Mouse (Mus musculus) layer of hippocampus, adult 18-20 months (tissue): ENCODE results near the gene Pde4b. TPM values are rescaled to one million over a fixed set of nuclear protein-coding genes. Genes with fewer than 3 reads are reported as not detected.

ENCODE experiments used
- DNase-seq, 2 experiments: peaks; one replicate each; pipeline ENCODE4 v3.0.0; 2022; ENCODE audit warnings: low spot score in 2 of 2
- total RNA-seq, 2 experiments: library from RNA; stranded (reverse); gene quantifications; 2 replicates each; pipeline ENCODE4 v1.2.3; 2021

Pde4b gene
- total RNA-seq, 2 experiments from 2014 or later: 59.5 to 65.2 TPM

GRCm38 (mm10) chr4:102175985-102176384, 88.6 kb downstream of the Pde4b start:
- DNase-seq: no peak

DNA sequence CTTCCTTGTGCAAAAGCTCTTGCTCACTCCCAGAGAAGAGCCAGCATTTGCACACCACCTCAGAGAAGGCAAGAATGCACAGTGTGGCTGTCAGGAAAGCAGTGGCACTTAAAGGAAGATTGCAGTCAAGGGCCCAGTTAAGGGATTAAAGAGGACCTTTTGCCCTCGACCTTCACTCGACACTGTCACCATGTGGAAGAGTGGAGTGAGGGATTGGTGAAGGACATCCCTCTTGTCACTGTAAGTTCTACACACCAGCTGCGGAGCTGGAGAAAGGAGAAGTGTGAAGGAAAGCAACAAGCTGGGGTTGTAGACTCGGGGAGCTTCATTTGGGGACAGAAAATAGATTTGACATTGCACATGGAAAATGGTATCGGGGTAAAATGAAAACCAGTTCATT, 89.9 kb downstream of the Pde4b start:
- no peak for DNase-seq

GRCm38 (mm10) chr4:102186888-102187287, 99.5 kb downstream of the Pde4b start:
- DNase-seq: no peak

- peak in 1 of 2 experiments; percentile 36 for DNase-seq
Measured at GRCm38 (mm10) chr4:102197707-102198106, 110.4 kb downstream of the Pde4b start.

DNA sequence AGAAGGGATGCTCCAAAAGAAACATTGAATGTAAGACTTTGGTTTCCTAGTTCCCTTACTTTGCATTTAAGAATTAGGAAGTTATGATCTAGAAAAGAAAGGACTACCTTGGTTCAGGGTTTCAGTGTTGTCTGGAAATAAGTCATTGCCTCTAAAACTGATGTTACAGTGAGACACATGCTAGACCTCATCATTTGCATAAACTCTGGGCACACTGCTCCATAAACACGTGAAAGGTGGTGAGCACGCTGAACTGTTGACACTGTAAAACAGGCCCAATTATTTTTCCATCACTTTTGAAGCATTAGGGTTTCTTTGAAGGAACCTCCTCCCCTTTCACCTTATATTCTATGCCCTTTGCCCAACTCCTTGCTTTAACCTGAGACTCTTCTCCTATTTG, 122.4 kb downstream of the Pde4b start:
- DNase-seq: no peak

- DNase-seq: peak in 1 of 2 experiments; percentile 70
Measured at GRCm38 (mm10) chr4:102226700-102227099, 139.4 kb downstream of the Pde4b start.

DNA sequence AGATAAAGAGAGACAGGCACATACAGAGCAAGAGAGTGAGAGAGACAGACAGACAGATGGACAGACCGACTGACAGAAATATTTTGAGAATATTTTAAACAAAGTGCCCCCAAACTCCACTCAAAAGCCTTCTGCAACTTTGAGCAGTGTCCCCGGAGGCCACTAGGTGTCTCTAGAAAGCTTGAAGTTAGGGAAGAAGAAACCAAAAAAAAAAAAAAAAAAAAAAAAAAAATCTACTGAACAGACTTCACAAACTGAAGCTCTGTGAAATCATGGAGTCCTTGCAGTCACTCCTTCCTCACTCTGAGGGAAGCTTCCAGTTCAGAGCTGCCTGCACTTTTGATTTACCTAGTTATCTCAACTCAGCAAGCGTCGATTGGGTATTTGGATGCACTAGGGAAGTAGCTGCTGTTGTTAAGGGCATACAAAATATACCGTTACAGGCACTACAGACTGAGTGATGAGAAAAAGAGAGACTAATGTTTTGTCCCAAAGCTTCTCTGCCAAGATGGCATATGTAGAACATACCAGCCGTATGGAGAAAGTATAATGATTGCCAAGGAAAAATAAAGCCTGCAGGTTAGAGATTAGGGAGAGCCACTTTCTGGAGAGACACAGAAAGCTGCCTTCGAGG, 141.7 kb downstream of the Pde4b start:
- DNase-seq: peak; percentile 28 to 71

- no peak for DNase-seq
Measured at GRCm38 (mm10) chr4:102230898-102231297, 143.6 kb downstream of the Pde4b start.

DNA sequence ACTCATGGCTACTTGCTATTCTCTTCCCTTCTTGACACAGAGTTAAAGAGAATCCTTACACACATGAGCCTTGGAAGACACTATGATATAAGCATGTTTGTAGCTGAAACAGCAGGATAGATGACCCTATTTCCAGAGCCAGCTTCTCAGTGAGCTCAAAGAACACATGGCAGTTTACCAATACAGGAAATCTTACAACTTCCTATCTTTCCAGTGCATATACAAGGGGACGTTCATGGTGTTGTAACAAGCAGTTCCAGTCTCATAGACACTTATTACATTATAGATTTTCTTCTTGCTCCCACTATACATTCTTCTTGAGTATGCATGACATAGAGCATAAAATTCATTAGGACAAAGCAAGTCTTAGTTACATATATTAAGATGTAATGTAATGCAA, 146.3 kb downstream of the Pde4b start:
- no peak for DNase-seq

DNA sequence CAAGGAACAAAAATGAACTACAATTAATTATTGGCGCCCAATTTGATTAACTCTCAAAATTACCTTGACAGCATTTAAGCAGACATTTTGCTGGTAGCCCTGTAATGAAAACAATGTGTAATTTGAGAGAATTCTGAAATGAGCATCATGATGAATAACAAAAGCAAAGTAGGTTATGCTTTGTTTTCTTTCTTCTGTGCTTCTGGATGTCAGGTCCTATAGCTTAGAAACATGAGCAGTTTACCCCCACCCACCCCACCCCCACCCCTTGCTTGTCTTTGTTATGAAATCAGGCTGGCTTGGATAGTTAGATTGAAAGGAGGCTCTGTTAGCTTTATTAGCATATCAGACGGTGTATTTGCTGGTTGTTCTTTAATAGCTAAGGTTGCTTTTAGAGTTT, 147.8 kb downstream of the Pde4b start:
- DNase-seq: no peak

GRCm38 (mm10) chr4:102239102-102239501, 151.8 kb downstream of the Pde4b start:
- no peak for DNase-seq

DNA sequence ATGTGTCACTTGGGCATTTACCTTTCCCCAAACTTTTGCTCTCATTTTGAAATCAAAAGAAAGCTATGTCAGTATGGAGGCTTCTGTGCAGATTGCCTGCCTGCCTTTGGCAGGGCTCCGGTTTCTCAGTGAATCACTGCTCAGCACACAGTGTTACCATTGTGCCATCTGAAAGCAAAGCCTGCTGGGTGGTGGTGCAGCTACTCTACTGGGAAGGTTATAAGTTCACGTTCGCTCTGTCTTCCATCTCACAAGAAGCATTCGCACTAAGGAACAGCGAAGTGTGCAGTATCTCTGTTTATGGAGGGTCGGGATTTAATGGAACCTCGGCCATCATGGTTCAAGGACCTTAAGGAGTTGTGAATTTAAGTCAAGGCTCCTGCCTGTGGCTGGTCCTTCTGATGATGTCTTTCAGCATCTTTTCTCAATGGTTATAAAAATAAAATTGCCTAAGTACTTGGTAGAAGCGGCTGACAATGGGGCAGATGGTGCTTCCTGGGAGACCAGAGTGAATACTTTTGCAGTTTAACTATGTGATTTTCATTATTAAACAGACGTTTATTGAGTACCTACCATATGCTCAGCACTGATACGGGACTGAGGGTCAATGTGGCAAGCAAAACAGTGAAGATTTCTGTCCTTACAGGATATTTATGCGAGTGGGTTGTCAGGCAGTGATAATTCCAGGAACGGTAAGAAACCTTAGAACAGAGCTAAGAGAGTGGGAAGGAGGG, 152.5 kb downstream of the Pde4b start:
- DNase-seq: peak; percentile 63 to 89

GRCm38 (mm10) chr4:102240754-102241427, 153.5 kb downstream of the Pde4b start:
- peak in 1 of 2 experiments; percentile 29 for DNase-seq

DNA sequence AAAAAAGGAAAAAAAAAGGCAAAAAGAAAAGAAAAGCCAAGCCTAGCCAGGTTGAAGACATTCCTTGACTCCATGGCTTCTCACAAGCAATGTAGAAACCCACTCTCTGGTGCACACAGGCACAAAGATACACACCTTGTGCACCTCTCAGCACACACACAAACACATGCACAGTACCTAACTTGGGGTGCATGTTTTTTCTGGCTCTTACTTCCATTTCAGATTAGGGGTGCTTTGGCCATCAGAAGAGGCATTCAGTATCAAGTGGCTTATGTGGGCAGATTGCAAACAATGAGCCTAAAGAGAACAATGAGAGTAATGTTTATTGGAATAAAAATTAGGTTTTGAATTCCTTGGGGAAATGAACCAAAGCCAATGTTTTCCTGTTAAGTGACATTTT, 166.7 kb downstream of the Pde4b start:
- no peak for DNase-seq

DNA sequence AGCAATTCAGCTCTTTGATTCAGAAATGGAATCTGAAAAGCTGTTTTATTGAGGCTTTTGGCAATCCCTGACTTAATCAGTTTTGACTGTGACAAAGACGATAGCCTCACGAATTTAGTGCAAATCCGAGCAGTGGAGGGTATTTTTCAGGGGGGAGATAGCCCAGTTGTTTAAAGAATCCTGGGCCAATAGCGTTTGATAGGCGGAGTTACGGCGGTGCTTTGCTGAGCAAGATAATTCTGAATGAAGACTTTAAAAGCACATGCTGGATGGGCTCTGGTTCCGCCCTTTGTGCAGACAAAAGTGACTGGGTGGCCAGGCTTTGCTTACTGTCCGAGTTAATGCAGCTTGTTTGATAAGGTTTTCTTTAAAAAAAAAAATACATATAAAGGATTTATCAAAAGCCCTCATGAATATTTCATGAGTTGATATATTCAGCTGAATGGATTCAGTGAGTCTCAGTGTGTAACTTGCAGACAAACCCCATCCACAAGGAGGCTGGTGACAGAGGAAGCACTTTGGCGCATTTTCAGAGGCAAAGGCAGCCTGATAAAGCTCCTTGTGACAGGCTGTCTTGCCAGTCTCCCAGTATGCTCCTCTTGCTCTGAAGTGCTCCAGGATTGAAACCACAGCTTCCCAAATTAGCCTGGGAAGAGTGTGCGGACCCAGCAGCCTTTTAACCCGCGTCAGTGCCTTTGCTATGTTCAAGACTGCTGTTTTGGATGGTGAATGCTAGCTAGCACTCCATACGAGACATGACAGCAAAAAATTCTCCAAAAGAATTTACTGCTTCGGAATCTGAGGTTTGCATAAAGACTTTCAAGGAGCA, 167.3 kb downstream of the Pde4b start:
- DNase-seq: peak; percentile 26 to 75

DNA sequence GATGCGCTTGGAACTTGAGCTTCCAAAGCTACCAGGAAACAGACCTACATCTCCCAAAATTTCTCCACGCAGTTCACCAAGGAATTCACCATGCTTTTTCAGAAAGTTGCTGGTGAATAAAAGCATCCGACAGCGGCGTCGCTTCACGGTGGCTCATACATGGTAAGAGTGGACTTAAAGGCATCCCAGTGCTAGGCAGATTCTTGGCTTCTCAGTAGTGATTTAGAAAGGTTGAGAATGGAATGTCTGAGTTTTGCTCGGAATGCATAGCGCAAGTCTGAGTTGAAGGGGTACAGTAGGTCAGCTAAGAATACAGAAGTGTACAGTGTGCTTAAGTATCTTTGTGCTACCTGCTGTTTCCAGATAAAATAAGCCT, 167.9 kb downstream of the Pde4b start:
- DNase-seq: no peak

DNA sequence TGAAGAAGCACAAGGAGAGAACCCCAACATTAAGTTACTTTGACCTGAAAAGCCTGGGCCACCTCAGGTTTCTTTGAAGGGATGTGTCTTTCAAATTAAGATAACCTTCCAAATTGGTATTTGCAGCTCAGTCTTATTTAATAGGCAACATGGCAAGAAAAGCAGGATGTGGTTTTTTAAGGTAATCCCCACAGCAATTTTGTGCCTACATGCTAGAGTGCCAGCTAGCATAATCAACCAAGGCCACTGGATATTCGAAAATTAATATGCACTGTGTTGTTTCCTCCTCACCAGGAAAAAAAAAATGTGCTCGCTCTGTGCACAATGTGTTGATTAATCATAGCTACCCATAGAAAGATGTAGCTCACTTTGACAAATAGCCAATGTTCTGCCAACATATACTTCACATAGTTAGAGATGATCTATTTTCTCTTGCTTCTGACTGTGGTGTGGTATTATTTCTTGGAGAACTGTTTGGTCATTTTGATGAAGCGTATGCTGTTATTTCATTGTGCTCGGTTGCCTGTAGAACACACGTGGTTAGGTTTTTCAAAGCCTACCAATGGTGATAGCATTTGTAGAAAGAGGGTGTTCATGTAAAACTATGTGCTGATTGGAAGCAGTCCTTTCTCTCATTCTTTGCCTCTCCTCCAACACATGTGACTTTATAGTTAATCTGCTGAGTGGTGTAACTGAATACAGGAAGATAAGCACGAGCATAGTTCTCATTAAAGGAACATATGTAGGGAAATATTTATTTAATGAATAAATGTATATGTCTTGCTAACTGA, 169.0 kb downstream of the Pde4b start:
- DNase-seq: peak in 1 of 2 experiments; percentile 9

DNA sequence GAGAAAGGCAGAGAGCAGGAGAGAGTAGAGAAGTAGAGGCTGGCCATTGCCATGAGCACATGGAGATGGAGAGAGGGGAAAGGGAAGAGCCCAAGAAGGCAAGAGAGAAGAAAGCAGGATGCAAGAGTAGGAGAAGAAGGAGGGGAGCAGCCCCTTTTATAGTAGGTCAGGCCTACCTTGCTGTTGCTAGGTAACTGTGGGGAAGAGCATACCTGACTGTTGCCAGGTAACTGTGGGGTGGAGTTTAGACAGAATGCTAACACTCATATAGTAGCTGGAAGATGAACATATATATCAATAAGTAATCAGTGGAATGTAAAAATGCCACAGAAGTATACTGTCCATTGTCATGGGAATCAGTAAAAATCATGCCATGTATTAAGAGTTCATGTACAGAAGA, 172.9 kb downstream of the Pde4b start:
- no peak for DNase-seq

DNA sequence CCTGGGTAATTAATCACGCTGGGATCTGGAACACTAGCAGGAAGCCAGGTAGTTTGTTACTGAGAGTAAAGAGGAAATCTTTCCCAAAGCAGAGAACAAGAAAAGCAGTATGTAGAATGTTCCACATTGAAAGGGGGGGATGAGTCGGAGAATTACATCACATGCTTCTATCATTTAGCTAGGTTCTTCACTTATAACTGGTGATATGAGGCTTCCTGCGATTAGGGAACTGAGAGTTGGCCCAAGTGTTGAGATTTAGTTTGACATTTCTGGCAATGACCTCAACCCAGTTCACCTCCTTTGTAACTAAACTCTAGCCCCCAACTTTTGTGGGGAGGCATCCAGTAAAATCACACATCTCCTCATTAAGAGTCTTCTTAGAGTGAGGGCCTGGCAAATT, 185.0 kb downstream of the Pde4b start:
- no peak for DNase-seq

DNA sequence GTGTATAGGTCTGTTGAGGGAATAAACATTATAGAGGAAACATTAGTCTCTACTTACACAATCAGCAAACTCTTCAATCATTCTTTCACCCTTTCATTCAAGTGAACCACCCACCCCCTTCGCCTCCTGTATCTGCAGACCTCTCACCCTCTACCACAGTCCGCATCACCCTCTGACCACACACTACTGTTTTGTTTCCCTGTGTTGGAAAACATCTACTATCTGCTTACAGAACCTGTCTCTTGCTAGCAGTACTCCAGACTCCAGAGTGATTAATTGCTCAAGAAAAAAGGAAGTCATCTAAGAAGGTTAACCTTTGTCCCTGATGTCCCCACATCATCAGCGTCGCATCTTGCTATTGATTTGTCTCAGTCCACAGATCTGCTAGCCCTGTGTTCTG, 185.4 kb downstream of the Pde4b start:
- no peak for DNase-seq

DNA sequence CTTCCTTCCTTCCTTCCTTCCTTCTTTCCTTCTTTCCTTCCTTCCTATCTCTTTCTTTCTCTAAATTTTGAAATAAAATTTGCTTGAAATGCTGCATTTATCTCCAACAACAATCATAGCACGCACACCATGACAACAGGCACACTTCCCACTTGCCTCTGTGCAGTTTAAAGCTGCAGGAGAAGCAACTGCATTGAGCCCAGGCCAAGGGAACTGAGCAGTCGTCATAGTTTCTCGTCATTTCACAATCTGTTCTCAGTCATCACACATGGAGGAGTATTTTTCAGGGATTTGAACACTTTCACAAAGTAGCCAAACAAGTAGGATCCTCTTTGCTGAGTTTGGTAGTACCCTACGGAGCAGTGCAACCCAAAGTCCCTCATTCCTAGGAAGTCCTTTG, 188.4 kb downstream of the Pde4b start:
- DNase-seq: peak; percentile 59 to 77
